Mouse (Mus musculus): Measurements from ENCODE around the gene Slc35a3.
"Not testable (repeated sequence)": the region's sequence is repeated elsewhere in the genome, so short reads cannot be mapped to it uniquely, and the experiment has no call there.

The Slc35a3 gene

GRCm38 (mm10) chr3:116698786-116699185 is 13.8 kb downstream of the Slc35a3 start:
- DNase-seq: no peak

- DNase-seq: no peak
Measured at GRCm38 (mm10) chr3:116695666-116695985, 17.0 kb downstream of the Slc35a3 start.

- no peak for DNase-seq
Measured at GRCm38 (mm10) chr3:116694955-116695665, 17.5 kb downstream of the Slc35a3 start.

GRCm38 (mm10) chr3:116694312-116694711 is 18.3 kb downstream of the Slc35a3 start:
- no peak for DNase-seq

GRCm38 (mm10) chr3:116681160-116681559 is 31.5 kb downstream of the Slc35a3 start, which contains the start of gene Gm43191:
TSS of gene Gm43191 (minus strand) at chr3:116681260.
- DNase-seq: no peak

- DNase-seq: not testable (repeated sequence)
Measured at GRCm38 (mm10) chr3:116664281-116664680, 48.4 kb downstream of the Slc35a3 start.

- peak; percentile 97 for DNase-seq
Measured at GRCm38 (mm10) chr3:116662463-116662863, 50.2 kb downstream of the Slc35a3 start, which contains the start of gene Mfsd14a. TSS of gene Mfsd14a (minus strand) at chr3:116662677.

- no peak for DNase-seq
Measured at GRCm38 (mm10) chr3:116661870-116662414, 50.7 kb downstream of the Slc35a3 start.

- no peak for DNase-seq
Measured at GRCm38 (mm10) chr3:116661288-116661869, 51.3 kb downstream of the Slc35a3 start.

- DNase-seq: no peak
Measured at GRCm38 (mm10) chr3:116659856-116660430, 52.7 kb downstream of the Slc35a3 start.

- DNase-seq: no peak
Measured at GRCm38 (mm10) chr3:116658928-116659565, 53.6 kb downstream of the Slc35a3 start.

- no peak for DNase-seq
Measured at GRCm38 (mm10) chr3:116656184-116656965, 56.3 kb downstream of the Slc35a3 start.

- DNase-seq: not testable (repeated sequence)
Measured at GRCm38 (mm10) chr3:116654051-116654450, 58.6 kb downstream of the Slc35a3 start.

- DNase-seq: no peak
Measured at GRCm38 (mm10) chr3:116653278-116653945, 59.2 kb downstream of the Slc35a3 start.

GRCm38 (mm10) chr3:116652033-116652446 is 60.6 kb downstream of the Slc35a3 start:
- DNase-seq: no peak

GRCm38 (mm10) chr3:116650698-116651097 is 61.9 kb downstream of the Slc35a3 start:
- DNase-seq: no peak

- DNase-seq: no peak
Measured at GRCm38 (mm10) chr3:116648805-116649204, 63.8 kb downstream of the Slc35a3 start.

GRCm38 (mm10) chr3:116646387-116646786 is 66.2 kb downstream of the Slc35a3 start:
- DNase-seq: no peak

GRCm38 (mm10) chr3:116642373-116642772 is 70.3 kb downstream of the Slc35a3 start:
- DNase-seq: no peak

GRCm38 (mm10) chr3:116641811-116642371 is 70.7 kb downstream of the Slc35a3 start:
- no peak for DNase-seq

- no peak for DNase-seq
Measured at GRCm38 (mm10) chr3:116640024-116640423, 72.6 kb downstream of the Slc35a3 start.

- DNase-seq: no peak
Measured at GRCm38 (mm10) chr3:116638572-116638971, 74.1 kb downstream of the Slc35a3 start.

Measured in cerebellum, adult 11-12 months (tissue).